Mouse (Mus musculus) stomach, embryonic 14.5 days (tissue): Measurements from ENCODE around the gene Asb10. TPM values are rescaled to one million over a fixed set of nuclear protein-coding genes. Genes with fewer than 3 reads are reported as not detected.

ENCODE experiments used
- ATAC-seq: fragments of 200-750 bp; cut with Nextera tagmentation; 2 replicates; pipeline ENCODE4 v1.8.0; 2017; ENCODE audit warnings: low read depth, moderate TSS enrichment; ENCODE audit not compliant: insufficient number of reproducible peaks, insufficient read depth, low FRiP score
- H3K27ac ChIP-seq: fragments of 300-500 bp; sonication (generic); 2 replicates; pipeline ENCODE4 v1.5.1; 2014; ENCODE audit warnings: mild to moderate bottlenecking, low read length, moderate library complexity, mixed read lengths
- H3K27me3 ChIP-seq: fragments of 300-500 bp; sonication (generic); 2 replicates; pipeline ENCODE4 v1.6.1; 2014; ENCODE audit warnings: low read length, control low read depth, mixed read lengths; ENCODE audit not compliant: control insufficient read depth, insufficient read depth
- H3K36me3 ChIP-seq: fragments of 300-500 bp; sonication (generic); 2 replicates; pipeline ENCODE4 v1.6.1; 2014; ENCODE audit warnings: mild to moderate bottlenecking, control low read depth, low read length, moderate library complexity, mixed read lengths; ENCODE audit not compliant: control insufficient read depth, insufficient read depth
- H3K4me1 ChIP-seq: fragments of 300-500 bp; sonication (generic); 2 replicates; pipeline ENCODE4 v1.6.1; 2014; ENCODE audit warnings: low read length, control low read depth, mixed read lengths; ENCODE audit not compliant: control insufficient read depth, insufficient read depth
- H3K4me2 ChIP-seq: fragments of 300-500 bp; sonication (generic); replicated peaks from 2 replicates; pipeline ENCODE4 v1.6.1; 2014; ENCODE audit warnings: low read depth, low read length, control low read depth
- H3K4me3 ChIP-seq: fragments of 300-500 bp; sonication (generic); 2 replicates; pipeline ENCODE4 v1.5.1; 2014; ENCODE audit warnings: low read depth, low read length, control low read depth
- H3K9ac ChIP-seq: fragments of 300-500 bp; sonication (generic); replicated peaks from 2 replicates; pipeline ENCODE4 v1.6.1; 2014; ENCODE audit warnings: low read depth, mild to moderate bottlenecking, control low read depth, low read length, moderate library complexity, mixed read lengths
- H3K9me3 ChIP-seq: fragments of 300-500 bp; sonication (generic); 2 replicates; pipeline ENCODE4 v1.6.1; 2016; ENCODE audit warnings: low read depth, low read length, control low read depth; ENCODE audit not compliant: control insufficient read depth
- WGBS: fragments of 180-500 bp; shearing (Covaris S2); extraction: QIAGEN DNeasy Blood & Tissue Kit; methylation state at CpG from one replicate; pipeline ENCODE4 v1.1.7; 2014; 5-methylcytosine and 5-hydroxymethylcytosine counted together
- polyA plus RNA-seq: library from polyadenylated mRNA; unstranded; fragments of >200 nt; fragmentation: Nextera tagmentation; extraction: Ambion mirVana; gene quantifications from 2 replicates; pipeline ENCODE4 v1.2.1, GENCODE M21; 2014

The Asb10 gene
- polyA plus RNA-seq, 1 experiment from 2014 or later: 0.22 TPM

DNA sequence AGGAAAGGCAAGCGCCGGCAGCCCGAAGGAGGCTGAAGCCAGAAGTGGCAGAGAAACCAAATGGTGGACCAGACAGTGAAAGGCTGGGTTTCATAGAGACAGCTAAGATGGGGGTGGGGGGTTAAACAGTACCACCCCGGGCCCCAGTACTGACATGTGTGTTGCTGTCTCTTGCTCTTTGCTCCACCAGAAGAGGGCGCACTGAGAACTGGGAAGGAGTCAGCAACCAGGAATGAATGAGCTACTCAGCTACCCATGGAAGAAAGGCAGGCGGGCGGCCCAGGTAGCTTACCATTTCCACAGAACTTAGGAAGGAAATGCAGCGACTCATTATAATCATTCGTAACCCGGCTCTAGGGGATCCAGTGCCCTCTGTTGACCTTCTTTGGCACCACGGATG, 30.1 kb downstream of the Asb10 start:
- H3K27me3 ChIP-seq: no peaks in the 10 kb centered on the region

GRCm38 (mm10) chr5:24508406-24508805, 32.4 kb downstream of the Asb10 start:
- WGBS: 88% methylated on average over 7 of the region's 7 CpGs
- Histone ChIP-seq H3K27ac (no peak overlapping the region), H3K4me1 (no peaks in the 10 kb centered on the region), H3K4me2 (no peak overlapping the region), H3K4me3 (no peak overlapping the region), H3K9me3 (no peaks in the 10 kb centered on the region; the same call in 1 of the 2 replicates), H3K9ac (no peak overlapping the region), H3K36me3 (no peaks in the 10 kb centered on the region), H3K27me3 (no peaks in the 10 kb centered on the region)
- ATAC-seq: no peak

More for the DNA sequence above, 30.1 kb downstream of the Asb10 start:
- ATAC-seq: no peak
- WGBS: 44% methylated on average over 11 of the region's 11 CpGs
- Histone ChIP-seq H3K4me1 (no peaks in the 10 kb centered on the region), H3K36me3 (no peaks in the 10 kb centered on the region), H3K4me3 (no peak overlapping the region), H3K4me2 (no peak overlapping the region), H3K9me3 (no peaks in the 10 kb centered on the region; the same call in 1 of the 2 replicates), H3K9ac (no peak overlapping the region), H3K27ac (no peak overlapping the region)

GRCm38 (mm10) chr5:24505513-24505912, 35.3 kb downstream of the Asb10 start:
- H3K9me3 ChIP-seq: no peaks in the 10 kb centered on the region; the same call in 1 of the 2 replicates
- H3K27ac ChIP-seq: no peak overlapping the region
- H3K27me3 ChIP-seq: no peaks in the 10 kb centered on the region
- no peak overlapping the region for H3K4me3 ChIP-seq
- H3K9ac ChIP-seq: no peak overlapping the region
- ATAC-seq: no peak; the same call in 1 of the 2 replicates
- peaks cover 19% of the 10 kb centered on the region for H3K36me3 ChIP-seq
- no peaks in the 10 kb centered on the region for H3K4me1 ChIP-seq
- 62% methylated on average over 2 of the region's 2 CpGs for WGBS
- no peak overlapping the region for H3K4me2 ChIP-seq

DNA sequence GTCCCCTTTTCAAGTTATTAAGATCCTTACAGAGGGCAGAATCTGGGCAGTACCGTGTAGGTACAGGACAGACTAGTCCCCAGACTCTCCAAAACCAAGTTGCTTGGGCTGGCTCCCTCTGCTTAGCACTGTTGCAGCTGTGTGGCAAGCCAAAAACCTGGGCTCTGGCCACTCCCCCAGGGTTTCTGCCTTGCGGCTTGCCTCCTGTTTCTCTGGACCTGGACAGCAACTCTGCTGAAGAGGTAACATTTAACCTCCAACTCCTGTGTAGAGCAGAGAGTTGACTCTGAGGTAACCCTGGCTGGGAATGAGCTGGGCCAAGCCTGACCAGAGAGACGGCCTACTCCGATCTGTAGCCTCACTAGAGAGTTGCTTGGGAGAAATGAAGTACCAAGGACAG, 38.0 kb downstream of the Asb10 start:
- Histone ChIP-seq H3K4me1 (no peaks in the 10 kb centered on the region), H3K4me3 (no peak overlapping the region), H3K27me3 (no peaks in the 10 kb centered on the region), H3K27ac (no peak overlapping the region), H3K36me3 (peaks cover 40% of the 10 kb centered on the region), H3K9me3 (no peaks in the 10 kb centered on the region), H3K9ac (no peak overlapping the region), H3K4me2 (no peak overlapping the region)
- no peak for ATAC-seq
- 70% methylated on average over 4 of the region's 4 CpGs for WGBS

- ATAC-seq: no peak
- peaks cover 54% of the 10 kb centered on the region for H3K36me3 ChIP-seq
- no peak overlapping the region for H3K9ac ChIP-seq
- no peak overlapping the region for H3K27ac ChIP-seq
- no peak overlapping the region for H3K4me3 ChIP-seq
- H3K4me2 ChIP-seq: no peak overlapping the region
- H3K9me3 ChIP-seq: no peaks in the 10 kb centered on the region
- 78% methylated on average over 11 of the region's 11 CpGs for WGBS
- no peaks in the 10 kb centered on the region for H3K27me3 ChIP-seq
- H3K4me1 ChIP-seq: no peaks in the 10 kb centered on the region
These were observed 39.9 kb downstream of the Asb10 start for GRCm38 (mm10) chr5:24500851-24501250.

DNA sequence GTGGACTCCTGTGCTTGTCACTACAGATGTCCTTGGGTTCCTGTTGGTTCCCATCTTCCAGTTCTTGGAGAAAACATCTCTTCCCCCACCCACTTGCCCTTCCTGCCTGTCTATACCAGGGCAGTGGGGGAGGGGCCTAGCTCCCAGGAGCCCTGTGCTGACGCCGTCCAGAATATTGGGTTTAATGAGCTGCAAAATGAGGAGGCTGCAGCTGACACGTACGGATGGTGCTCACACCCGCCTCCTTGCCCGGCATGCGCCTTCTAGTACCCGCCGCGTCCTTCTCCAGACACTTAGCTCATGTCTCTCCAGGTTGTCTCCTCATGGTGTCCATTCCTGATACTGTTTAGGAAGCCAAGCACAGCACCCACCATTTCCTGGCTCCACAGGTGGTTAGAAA, 41.7 kb downstream of the Asb10 start:
- Histone ChIP-seq H3K36me3 (peaks cover 64% of the 10 kb centered on the region), H3K4me1 (no peaks in the 10 kb centered on the region), H3K9me3 (no peaks in the 10 kb centered on the region), H3K9ac (no peak overlapping the region), H3K4me3 (no peak overlapping the region), H3K4me2 (no peak overlapping the region), H3K27ac (no peak overlapping the region), H3K27me3 (no peaks in the 10 kb centered on the region)
- 81% methylated on average over 10 of the region's 10 CpGs for WGBS
- ATAC-seq: no peak

DNA sequence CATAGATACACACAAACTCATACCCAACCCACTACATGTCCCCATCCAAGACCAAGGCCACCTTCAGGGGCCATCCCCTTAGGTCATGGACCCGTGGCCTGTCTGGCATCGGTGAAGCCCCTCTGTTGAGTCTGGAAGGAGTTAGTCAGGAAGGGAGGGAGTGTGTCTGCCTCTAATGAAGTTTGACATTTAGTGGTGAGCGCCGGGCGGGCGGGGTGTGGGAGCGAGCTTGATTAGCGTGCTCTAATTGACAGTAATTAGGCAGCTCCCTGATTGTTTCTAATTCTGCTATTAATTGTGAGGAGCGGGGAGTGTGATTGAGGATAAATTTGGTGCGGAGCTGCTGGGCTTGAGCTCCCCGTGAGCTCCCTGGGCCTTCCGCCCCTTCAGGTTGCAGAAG, 43.3 kb downstream of the Asb10 start:
- no peak overlapping the region for H3K9ac ChIP-seq
- no peak overlapping the region for H3K27ac ChIP-seq
- no peak overlapping the region for H3K4me2 ChIP-seq
- H3K4me3 ChIP-seq: no peak overlapping the region
- ATAC-seq: no peak
- no peaks in the 10 kb centered on the region for H3K4me1 ChIP-seq
- 81% methylated on average over 12 of the region's 12 CpGs for WGBS
- no peaks in the 10 kb centered on the region for H3K9me3 ChIP-seq
- H3K36me3 ChIP-seq: peaks cover 79% of the 10 kb centered on the region
- no peaks in the 10 kb centered on the region for H3K27me3 ChIP-seq

GRCm38 (mm10) chr5:24496756-24497155, 44.0 kb downstream of the Asb10 start:
- H3K27ac ChIP-seq: no peak overlapping the region
- H3K4me1 ChIP-seq: no peaks in the 10 kb centered on the region
- no peak overlapping the region for H3K9ac ChIP-seq
- H3K4me2 ChIP-seq: no peak overlapping the region
- H3K27me3 ChIP-seq: no peaks in the 10 kb centered on the region
- H3K4me3 ChIP-seq: no peak overlapping the region
- peaks cover 81% of the 10 kb centered on the region for H3K36me3 ChIP-seq
- no peak for ATAC-seq
- 81% methylated on average over 6 of the region's 6 CpGs for WGBS
- H3K9me3 ChIP-seq: no peaks in the 10 kb centered on the region

- no peak for ATAC-seq
These were observed 45.8 kb downstream of the Asb10 start for GRCm38 (mm10) chr5:24495019-24495418.

More at GRCm38 (mm10) chr5:24495019-24495418, 45.8 kb downstream of the Asb10 start:
- H3K36me3 ChIP-seq: peaks cover 79% of the 10 kb centered on the region
- 89% methylated on average over 15 of the region's 15 CpGs for WGBS
- H3K4me3 ChIP-seq: no peak overlapping the region
- no peaks in the 10 kb centered on the region for H3K4me1 ChIP-seq
- H3K4me2 ChIP-seq: no peak overlapping the region
- no peak overlapping the region for H3K27ac ChIP-seq
- no peak overlapping the region for H3K9ac ChIP-seq
- no peaks in the 10 kb centered on the region for H3K9me3 ChIP-seq
- no peaks in the 10 kb centered on the region for H3K27me3 ChIP-seq
